Mouse (Mus musculus): ENCODE results near the gene Foxn3. TPM values are rescaled to one million over a fixed set of nuclear protein-coding genes. Genes with fewer than 3 reads are reported as not detected.

Gene Foxn3
- total RNA-seq, 2 experiments from 2014 or later: 47.3 to 50.9 TPM

- no peak for DNase-seq (ENCODE audit: low spot score in 2 of 2)
Observed at GRCm38 (mm10) chr12:99526571-99527140, 36.7 kb downstream of the Foxn3 start.

- no peak for DNase-seq (ENCODE audit: low spot score in 2 of 2)
Observed at GRCm38 (mm10) chr12:99522882-99523281, 40.5 kb downstream of the Foxn3 start.

GRCm38 (mm10) chr12:99519862-99520261 is 43.5 kb downstream of the Foxn3 start:
- DNase-seq (ENCODE audit: low spot score in 2 of 2): no peak

GRCm38 (mm10) chr12:99519191-99519614 is 44.2 kb downstream of the Foxn3 start:
- no peak for DNase-seq (ENCODE audit: low spot score in 2 of 2)

- no peak for DNase-seq (ENCODE audit: low spot score in 2 of 2)
Observed at GRCm38 (mm10) chr12:99518640-99519039, 44.7 kb downstream of the Foxn3 start.

GRCm38 (mm10) chr12:99518126-99518525 is 45.3 kb downstream of the Foxn3 start:
- no peak for DNase-seq (ENCODE audit: low spot score in 2 of 2)

GRCm38 (mm10) chr12:99517296-99517695 is 46.1 kb downstream of the Foxn3 start:
- DNase-seq (ENCODE audit: low spot score in 2 of 2): no peak

- no peak for DNase-seq (ENCODE audit: low spot score in 2 of 2)
Observed at GRCm38 (mm10) chr12:99515481-99515880, 47.9 kb downstream of the Foxn3 start.

- no peak for DNase-seq (ENCODE audit: low spot score in 2 of 2)
Observed at GRCm38 (mm10) chr12:99511644-99512043, 51.7 kb downstream of the Foxn3 start.

- DNase-seq (ENCODE audit: low spot score in 2 of 2): no peak
Observed at GRCm38 (mm10) chr12:99510759-99511158, 52.6 kb downstream of the Foxn3 start.

GRCm38 (mm10) chr12:99502225-99502624 is 61.2 kb downstream of the Foxn3 start:
- DNase-seq (ENCODE audit: low spot score in 2 of 2): no peak

GRCm38 (mm10) chr12:99498978-99499694 is 64.2 kb downstream of the Foxn3 start:
- peak; percentile 20 to 49 for DNase-seq (ENCODE audit: low spot score in 2 of 2)

GRCm38 (mm10) chr12:99498189-99498977 is 65.0 kb downstream of the Foxn3 start:
- no peak for DNase-seq (ENCODE audit: low spot score in 2 of 2)

GRCm38 (mm10) chr12:99496945-99497344 is 66.4 kb downstream of the Foxn3 start:
- no peak for DNase-seq (ENCODE audit: low spot score in 2 of 2)

GRCm38 (mm10) chr12:99490216-99490615 is 73.2 kb downstream of the Foxn3 start:
- DNase-seq (ENCODE audit: low spot score in 2 of 2): no peak

GRCm38 (mm10) chr12:99489001-99489592 is 74.3 kb downstream of the Foxn3 start:
- DNase-seq (ENCODE audit: low spot score in 2 of 2): no peak

- DNase-seq (ENCODE audit: low spot score in 2 of 2): no peak
Observed at GRCm38 (mm10) chr12:99480372-99480771, 83.0 kb downstream of the Foxn3 start.

- DNase-seq (ENCODE audit: low spot score in 2 of 2): no peak
Observed at GRCm38 (mm10) chr12:99474176-99474575, 89.2 kb downstream of the Foxn3 start.

- DNase-seq (ENCODE audit: low spot score in 2 of 2): no peak
Observed at GRCm38 (mm10) chr12:99473406-99474133, 89.8 kb downstream of the Foxn3 start.

- peak in 1 of 2 experiments; percentile 38 for DNase-seq (ENCODE audit: low spot score in 2 of 2)
Observed at GRCm38 (mm10) chr12:99471431-99471830, 92.0 kb downstream of the Foxn3 start.

GRCm38 (mm10) chr12:99467884-99468311 is 95.5 kb downstream of the Foxn3 start:
- no peak for DNase-seq (ENCODE audit: low spot score in 2 of 2)
